Mouse (Mus musculus): ENCODE measurements around the gene Hirip3. TPM values are rescaled to one million over a fixed set of nuclear protein-coding genes. Genes with fewer than 3 reads are reported as not detected.
"Not testable (repeated sequence)": the region's sequence is repeated elsewhere in the genome, so short reads cannot be mapped to it uniquely, and the experiment has no call there.

Gene Hirip3
- polyA plus RNA-seq, 1 experiment from 2014 or later = 22.2 TPM

- under 1% methylated on average over 56 of the region's 56 CpGs for WGBS
- H3K9me3 ChIP-seq (replicated peaks; ENCODE audit: control insufficient read depth, low read length) = no peaks in the 10 kb centered on the region
- H3K4me1 ChIP-seq (ENCODE audit: control insufficient read depth, insufficient read depth, low read length) = peaks cover 20% of the 10 kb centered on the region
- peak within 1 kb of the TSS; percentile 94 for H3K9ac ChIP-seq (ENCODE audit: low read length)
- H3K4me2 ChIP-seq (ENCODE audit: low read depth, low read length) = peak within 1 kb of the TSS; percentile 97
- peak within 1 kb of the TSS; percentile 97 for H3K27ac ChIP-seq (ENCODE audit: low read length)
- H3K27me3 ChIP-seq (ENCODE audit: control insufficient read depth, insufficient read depth, low read length) = no peaks in the 10 kb centered on the region
- peak; percentile 96 for ATAC-seq (replicated peaks; ENCODE audit: extremely low read depth, insufficient read depth, low FRiP score)
- H3K36me3 ChIP-seq (ENCODE audit: control insufficient read depth, insufficient read depth) = peaks cover 8% of the 10 kb centered on the region
- peak within 1 kb of the TSS; percentile 91 for H3K4me3 ChIP-seq (ENCODE audit: low read length)
These were observed 22.8 kb downstream of the Hirip3 start, which contains the start of gene Taok2 for GRCm38 (mm10) chr7:126884286-126885164. Gene Taok2 (minus strand): TSS chr7:126884703.

GRCm38 (mm10) chr7:126887281-126887680 lies 25.5 kb downstream of the Hirip3 start:
- no peak overlapping the region for H3K27ac ChIP-seq (ENCODE audit: low read length)
- no peaks in the 10 kb centered on the region for H3K27me3 ChIP-seq (ENCODE audit: control insufficient read depth, insufficient read depth, low read length)
- no peak for ATAC-seq (replicated peaks; ENCODE audit: extremely low read depth, insufficient read depth, low FRiP score)
- no peak overlapping the region for H3K4me2 ChIP-seq (ENCODE audit: low read depth, low read length)
- H3K4me1 ChIP-seq (ENCODE audit: control insufficient read depth, insufficient read depth, low read length) = peaks cover 10% of the 10 kb centered on the region
- H3K9me3 ChIP-seq (replicated peaks; ENCODE audit: control insufficient read depth, low read length) = no peaks in the 10 kb centered on the region
- WGBS = 80% methylated on average over 5 of the region's 5 CpGs
- no peak overlapping the region for H3K9ac ChIP-seq (ENCODE audit: low read length)
- H3K36me3 ChIP-seq (ENCODE audit: control insufficient read depth, insufficient read depth) = peaks cover 3% of the 10 kb centered on the region
- no peak overlapping the region for H3K4me3 ChIP-seq (ENCODE audit: low read length)

GRCm38 (mm10) chr7:126888852-126889251 lies 27.1 kb downstream of the Hirip3 start:
- Histone ChIP-seq H3K9ac (ENCODE audit: low read length) (no peak overlapping the region), H3K27ac (ENCODE audit: low read length) (no peak overlapping the region), H3K4me3 (ENCODE audit: low read length) (no peak overlapping the region), H3K4me2 (ENCODE audit: low read depth, low read length) (no peak overlapping the region), H3K27me3 (ENCODE audit: control insufficient read depth, insufficient read depth, low read length) (no peaks in the 10 kb centered on the region), H3K36me3 (ENCODE audit: control insufficient read depth, insufficient read depth) (peaks cover 3% of the 10 kb centered on the region), H3K9me3 (replicated peaks; ENCODE audit: control insufficient read depth, low read length) (no peaks in the 10 kb centered on the region), H3K4me1 (ENCODE audit: control insufficient read depth, insufficient read depth, low read length) (no peaks in the 10 kb centered on the region)
- ATAC-seq (replicated peaks; ENCODE audit: extremely low read depth, insufficient read depth, low FRiP score) = no peak
- WGBS = 54% methylated on average over 7 of the region's 7 CpGs

GRCm38 (mm10) chr7:126896912-126897311 lies 35.1 kb downstream of the Hirip3 start:
- Histone ChIP-seq H3K9ac (ENCODE audit: low read length) (0 out of 2 replicates have a peak overlapping the region, but pooled peaks have one; percentile 92), H3K36me3 (ENCODE audit: control insufficient read depth, insufficient read depth) (no peaks in the 10 kb centered on the region), H3K9me3 (replicated peaks; ENCODE audit: control insufficient read depth, low read length) (no peaks in the 10 kb centered on the region), H3K4me2 (ENCODE audit: low read depth, low read length) (no peak overlapping the region), H3K27me3 (ENCODE audit: control insufficient read depth, insufficient read depth, low read length) (no peaks in the 10 kb centered on the region), H3K4me3 (ENCODE audit: low read length) (no peak overlapping the region), H3K4me1 (ENCODE audit: control insufficient read depth, insufficient read depth, low read length) (peaks cover 12% of the 10 kb centered on the region), H3K27ac (ENCODE audit: low read length) (peak overlapping the region; percentile 41; the same call in 1 of the 2 replicates)
- WGBS = 83% methylated on average over 5 of the region's 5 CpGs
- no peak for ATAC-seq (replicated peaks; ENCODE audit: extremely low read depth, insufficient read depth, low FRiP score)

- peak overlapping the region; percentile 79 for H3K27ac ChIP-seq (ENCODE audit: low read length)
- WGBS = 17% methylated on average over 16 of the region's 16 CpGs
- H3K9ac ChIP-seq (ENCODE audit: low read length) = peak overlapping the region; percentile 92
- peak overlapping the region; percentile 84 for H3K4me2 ChIP-seq (ENCODE audit: low read depth, low read length)
- H3K4me3 ChIP-seq (ENCODE audit: low read length) = peak overlapping the region; percentile 82
- H3K27me3 ChIP-seq (ENCODE audit: control insufficient read depth, insufficient read depth, low read length) = no peaks in the 10 kb centered on the region
- ATAC-seq (replicated peaks; ENCODE audit: extremely low read depth, insufficient read depth, low FRiP score) = peak; percentile 29
- no peaks in the 10 kb centered on the region for H3K9me3 ChIP-seq (replicated peaks; ENCODE audit: control insufficient read depth, low read length)
- peaks cover 12% of the 10 kb centered on the region for H3K4me1 ChIP-seq (ENCODE audit: control insufficient read depth, insufficient read depth, low read length)
- H3K36me3 ChIP-seq (ENCODE audit: control insufficient read depth, insufficient read depth) = no peaks in the 10 kb centered on the region
These were observed 35.8 kb downstream of the Hirip3 start for GRCm38 (mm10) chr7:126897390-126898101.

GRCm38 (mm10) chr7:126898102-126898990 lies 36.6 kb downstream of the Hirip3 start:
- Histone ChIP-seq H3K4me3 (ENCODE audit: low read length) (peak overlapping the region; percentile 82), H3K27me3 (ENCODE audit: control insufficient read depth, insufficient read depth, low read length) (no peaks in the 10 kb centered on the region), H3K4me2 (ENCODE audit: low read depth, low read length) (peak overlapping the region; percentile 84), H3K4me1 (ENCODE audit: control insufficient read depth, insufficient read depth, low read length) (peaks cover 12% of the 10 kb centered on the region), H3K9me3 (replicated peaks; ENCODE audit: control insufficient read depth, low read length) (no peaks in the 10 kb centered on the region), H3K27ac (ENCODE audit: low read length) (peak overlapping the region; percentile 79), H3K9ac (ENCODE audit: low read length) (peak overlapping the region; percentile 92), H3K36me3 (ENCODE audit: control insufficient read depth, insufficient read depth) (no peaks in the 10 kb centered on the region)
- ATAC-seq (replicated peaks; ENCODE audit: extremely low read depth, insufficient read depth, low FRiP score) = peak; percentile 96
- 12% methylated on average over 37 of the region's 37 CpGs for WGBS

GRCm38 (mm10) chr7:126899781-126900180 lies 38.0 kb downstream of the Hirip3 start:
- not testable (repeated sequence) for H3K9ac ChIP-seq (ENCODE audit: low read length); ATAC-seq (replicated peaks; ENCODE audit: extremely low read depth, insufficient read depth, low FRiP score); H3K27ac ChIP-seq (ENCODE audit: low read length); H3K9me3 ChIP-seq (replicated peaks; ENCODE audit: control insufficient read depth, low read length); H3K27me3 ChIP-seq (ENCODE audit: control insufficient read depth, insufficient read depth, low read length); H3K4me3 ChIP-seq (ENCODE audit: low read length); H3K4me2 ChIP-seq (ENCODE audit: low read depth, low read length); H3K36me3 ChIP-seq (ENCODE audit: control insufficient read depth, insufficient read depth)
- whole genome bisulfite sequencing = 88% methylated on average over 7 of the region's 9 CpGs
- peaks cover 12% of the 10 kb centered on the region for H3K4me1 ChIP-seq (ENCODE audit: control insufficient read depth, insufficient read depth, low read length)

- WGBS = 69% methylated on average over 3 of the region's 3 CpGs
- H3K9ac ChIP-seq (ENCODE audit: low read length) = no peak overlapping the region
- H3K4me3 ChIP-seq (ENCODE audit: low read length) = no peak overlapping the region
- H3K4me1 ChIP-seq (ENCODE audit: control insufficient read depth, insufficient read depth, low read length) = no peaks in the 10 kb centered on the region
- ATAC-seq (replicated peaks; ENCODE audit: extremely low read depth, insufficient read depth, low FRiP score) = no peak
- no peak overlapping the region for H3K27ac ChIP-seq (ENCODE audit: low read length)
- no peaks in the 10 kb centered on the region for H3K9me3 ChIP-seq (replicated peaks; ENCODE audit: control insufficient read depth, low read length)
- H3K36me3 ChIP-seq (ENCODE audit: control insufficient read depth, insufficient read depth) = no peaks in the 10 kb centered on the region
- no peak overlapping the region for H3K4me2 ChIP-seq (ENCODE audit: low read depth, low read length)
- no peaks in the 10 kb centered on the region for H3K27me3 ChIP-seq (ENCODE audit: control insufficient read depth, insufficient read depth, low read length)
These were observed 43.8 kb downstream of the Hirip3 start for GRCm38 (mm10) chr7:126905590-126905989.
